Mouse (Mus musculus) limb, embryonic 10.5 days (tissue): ENCODE results near the gene Cyp2a12. TPM values are rescaled to one million over a fixed set of nuclear protein-coding genes. Genes with fewer than 3 reads are reported as not detected.
"Not testable (repeated sequence)": the region's sequence is repeated elsewhere in the genome, so short reads cannot be mapped to it uniquely, and the experiment has no call there.

Experiments used
- DNase-seq: peaks from one replicate; pipeline ENCODE4 v3.0.0-alpha.2; 2017; ENCODE audit warnings: low spot score
- H3K27ac ChIP-seq: fragments of 300-500 bp; sonication (generic); 2 replicates; pipeline ENCODE4 v1.5.1; 2016; ENCODE audit warnings: mild to moderate bottlenecking
- H3K27me3 ChIP-seq: fragments of 300-500 bp; sonication (generic); 2 replicates; pipeline ENCODE4 v1.6.1; 2016; ENCODE audit warnings: low read depth, mild to moderate bottlenecking; ENCODE audit not compliant: poor library complexity, severe bottlenecking
- H3K36me3 ChIP-seq: fragments of 300-500 bp; sonication (generic); 2 replicates; pipeline ENCODE4 v1.6.1; 2016; ENCODE audit warnings: mild to moderate bottlenecking, moderate library complexity
- H3K4me1 ChIP-seq: fragments of 300-500 bp; sonication (generic); 2 replicates; pipeline ENCODE4 v1.6.1; 2016
- H3K4me3 ChIP-seq: fragments of 300-500 bp; sonication (generic); 2 replicates; pipeline ENCODE4 v1.5.1; 2016; ENCODE audit warnings: mild to moderate bottlenecking, moderate library complexity
- H3K9me3 ChIP-seq: fragments of 300-500 bp; sonication (generic); replicated peaks from 2 replicates; pipeline ENCODE4 v1.6.1; 2016; ENCODE audit warnings: mild to moderate bottlenecking
- WGBS: fragments of 180-500 bp; shearing (Covaris S2); methylation state at CpG from one replicate; pipeline ENCODE4 v1.1.7; 2016; 5-methylcytosine and 5-hydroxymethylcytosine counted together
- polyA plus RNA-seq: library from polyadenylated mRNA; unstranded; fragments of >200 nt; fragmentation: Nextera tagmentation; extraction: Ambion mirVana; gene quantifications from 2 replicates; pipeline ENCODE4 v1.2.1, GENCODE M21; 2016

Gene Cyp2a12
- polyA plus RNA-seq, result not detected in 2 replicates

DNA sequence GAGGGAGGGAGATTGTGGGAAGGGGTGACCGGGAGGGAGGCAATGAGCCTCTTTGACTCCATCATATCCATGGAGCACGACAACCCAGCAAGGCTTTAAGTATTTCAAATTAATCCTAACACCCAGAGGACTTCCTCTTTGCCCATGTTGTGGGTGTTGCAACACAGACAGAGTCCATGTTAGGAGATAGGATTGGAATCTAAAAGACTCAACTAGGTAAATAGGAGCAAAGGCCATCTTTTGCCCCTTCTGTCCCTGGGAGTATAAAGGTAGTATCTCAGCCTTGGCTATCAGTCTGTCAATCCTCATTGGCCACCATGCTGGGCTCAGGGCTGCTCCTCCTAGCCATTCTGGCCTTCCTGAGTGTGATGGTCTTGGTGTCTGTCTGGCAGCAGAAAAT is at the start of gene Cyp2a12:
Gene Cyp2a12 (plus strand): TSS at position 293 of the 400 bp plus-strand sequence.
- Histone ChIP-seq H3K4me3 (no peak within 1 kb of the TSS), H3K27ac (no peak within 1 kb of the TSS), H3K4me1 (no peaks in the 10 kb centered on the region), H3K9me3 (no peaks in the 10 kb centered on the region), H3K36me3 (no peaks in the 10 kb centered on the region), H3K27me3 (no peaks in the 10 kb centered on the region)
- 85% methylated on average over 2 of the region's 2 CpGs for WGBS
- DNase-seq, result no peak

DNA sequence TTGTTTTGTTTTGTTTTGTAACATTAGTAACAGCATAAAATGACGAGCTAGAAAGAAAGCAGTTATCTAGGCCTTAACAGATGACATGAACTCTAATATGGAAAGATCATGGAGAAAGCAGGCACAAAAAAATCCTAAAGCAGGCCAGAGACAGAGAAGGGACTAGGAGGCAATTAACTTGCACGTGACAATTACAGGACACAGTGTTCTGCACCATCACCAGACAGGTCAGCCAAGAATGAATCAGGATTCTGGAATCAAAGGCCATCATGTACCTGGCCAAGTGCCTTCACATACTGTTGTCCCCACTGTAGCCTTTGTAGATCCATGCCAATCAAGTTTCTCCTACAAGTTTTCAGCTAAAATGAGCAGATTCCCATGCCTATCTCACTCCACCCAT is 47.4 kb upstream of the Cyp2a12 start:
- H3K4me1 ChIP-seq, H3K27me3 ChIP-seq, H3K4me3 ChIP-seq, DNase-seq, H3K36me3 ChIP-seq, H3K27ac ChIP-seq, H3K9me3 ChIP-seq: not testable (repeated sequence)
- 88% methylated on average over 2 of the region's 2 CpGs for WGBS

DNA sequence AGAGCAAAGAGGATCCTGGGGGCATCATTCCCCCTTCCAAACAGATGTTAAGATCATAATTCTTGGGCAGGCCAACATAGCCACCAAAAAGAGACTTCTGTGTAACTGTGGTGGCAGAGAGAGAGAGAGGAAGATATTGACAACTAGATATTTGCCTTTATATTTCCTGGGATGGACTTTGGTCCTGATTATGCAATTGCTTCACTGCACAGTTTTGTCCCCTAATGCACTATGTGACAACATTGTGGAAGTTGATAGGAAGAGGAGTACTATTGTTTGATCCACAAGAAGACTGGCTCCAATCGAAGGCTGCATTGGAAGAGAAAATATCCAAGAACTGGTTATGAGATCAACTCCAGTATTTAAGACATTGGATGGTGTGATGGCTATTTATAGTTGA is 46.9 kb upstream of the Cyp2a12 start:
- H3K4me1 ChIP-seq, H3K36me3 ChIP-seq, H3K4me3 ChIP-seq, H3K9me3 ChIP-seq, DNase-seq, H3K27ac ChIP-seq, H3K27me3 ChIP-seq: not testable (repeated sequence)
- WGBS, result 89% methylated on average over 1 of the region's 1 CpGs

DNA sequence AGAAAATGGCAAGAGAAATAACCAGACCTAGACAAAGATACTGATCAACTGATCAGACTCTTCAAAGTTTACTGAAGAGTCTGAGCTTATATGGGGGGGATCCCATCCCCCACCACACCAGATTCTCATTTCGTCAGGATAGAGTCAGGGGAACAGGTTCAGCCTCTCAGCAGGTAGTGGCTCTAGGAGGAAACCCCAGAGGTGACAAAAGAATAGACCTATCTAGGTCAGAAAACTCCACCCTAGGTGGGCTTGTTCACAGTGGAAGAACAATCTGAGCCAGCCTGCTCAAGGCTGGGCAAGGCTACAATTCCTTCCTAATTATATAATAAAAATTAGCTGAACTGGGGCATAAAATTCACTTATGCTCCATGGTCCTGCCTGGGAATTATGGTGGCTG is 46.3 kb upstream of the Cyp2a12 start:
- no peak for DNase-seq
- Histone ChIP-seq H3K27ac (no peak overlapping the region), H3K36me3 (no peaks in the 10 kb centered on the region), H3K9me3 (no peaks in the 10 kb centered on the region), H3K27me3 (no peaks in the 10 kb centered on the region), H3K4me3 (no peak overlapping the region), H3K4me1 (no peaks in the 10 kb centered on the region)
- WGBS, result 52% methylated on average over 1 of the region's 1 CpGs

DNA sequence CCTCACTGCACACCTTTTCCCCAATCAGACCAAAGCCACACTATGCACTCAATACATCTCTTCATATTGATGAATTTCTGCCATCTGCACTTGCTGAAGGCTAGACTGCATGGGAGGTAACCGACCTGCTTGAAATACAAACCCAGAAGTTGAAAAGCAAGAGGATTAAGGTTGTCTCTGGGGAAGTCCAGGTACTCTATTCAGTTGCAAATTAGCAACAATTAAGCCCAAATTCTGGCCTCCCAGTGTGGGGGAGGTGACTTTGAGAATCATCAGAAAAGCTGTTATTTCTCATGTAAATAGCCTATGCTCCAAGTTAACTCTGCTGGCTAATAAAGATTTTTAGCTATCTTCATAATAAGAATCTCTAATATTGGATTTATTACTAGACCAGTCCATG is 45.7 kb upstream of the Cyp2a12 start:
- 36% methylated on average over 1 of the region's 1 CpGs for WGBS
- not testable (repeated sequence) for H3K9me3 ChIP-seq, H3K27ac ChIP-seq, H3K36me3 ChIP-seq, DNase-seq, H3K4me1 ChIP-seq, H3K27me3 ChIP-seq, H3K4me3 ChIP-seq

DNA sequence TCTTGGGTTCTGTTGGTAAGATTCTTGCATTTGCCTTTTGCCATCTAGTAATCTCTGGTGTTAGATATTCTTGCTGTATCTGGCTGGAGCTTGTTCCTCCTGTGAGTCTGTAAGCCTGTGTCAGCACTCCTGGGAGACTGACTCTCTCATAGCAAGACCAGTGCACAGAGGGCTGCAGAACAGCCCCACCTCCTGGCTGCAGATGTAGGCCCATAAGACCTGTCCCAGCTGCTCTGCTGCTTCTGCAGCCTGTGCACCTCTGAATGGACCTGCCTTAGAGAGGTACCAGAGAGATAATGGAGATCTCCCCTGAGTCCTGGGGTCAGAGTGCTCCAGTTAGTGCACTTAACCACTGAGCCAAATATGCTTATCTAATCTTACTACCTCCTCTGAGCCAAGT is 2.3 kb upstream of the Cyp2a12 start:
- not testable (repeated sequence) for H3K4me1 ChIP-seq, H3K27me3 ChIP-seq, H3K36me3 ChIP-seq, H3K4me3 ChIP-seq, H3K9me3 ChIP-seq, H3K27ac ChIP-seq, DNase-seq

DNA sequence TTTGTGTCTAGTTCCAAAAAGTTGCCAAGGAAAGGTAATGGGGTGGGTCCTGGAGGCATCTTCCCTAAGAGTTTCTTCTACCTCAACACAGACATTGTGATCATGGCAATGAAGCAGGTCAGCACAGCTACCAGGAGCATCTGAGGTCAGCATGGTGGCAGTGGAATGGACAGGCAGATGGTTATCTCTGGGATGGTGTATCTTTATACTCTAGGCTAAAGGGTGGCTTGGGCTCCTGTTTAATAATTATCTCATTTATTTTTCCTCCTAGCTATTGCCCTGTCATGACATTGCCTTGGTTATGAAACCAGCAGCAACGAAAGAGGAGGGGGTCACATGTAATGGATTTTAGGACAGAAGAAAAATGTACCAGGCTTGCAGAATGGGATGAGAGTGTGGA is 20.0 kb downstream of the Cyp2a12 start:
- H3K4me3 ChIP-seq, H3K27ac ChIP-seq, H3K36me3 ChIP-seq, H3K9me3 ChIP-seq, H3K4me1 ChIP-seq, H3K27me3 ChIP-seq, DNase-seq: not testable (repeated sequence)
- 69% methylated on average over 1 of the region's 1 CpGs for WGBS

DNA sequence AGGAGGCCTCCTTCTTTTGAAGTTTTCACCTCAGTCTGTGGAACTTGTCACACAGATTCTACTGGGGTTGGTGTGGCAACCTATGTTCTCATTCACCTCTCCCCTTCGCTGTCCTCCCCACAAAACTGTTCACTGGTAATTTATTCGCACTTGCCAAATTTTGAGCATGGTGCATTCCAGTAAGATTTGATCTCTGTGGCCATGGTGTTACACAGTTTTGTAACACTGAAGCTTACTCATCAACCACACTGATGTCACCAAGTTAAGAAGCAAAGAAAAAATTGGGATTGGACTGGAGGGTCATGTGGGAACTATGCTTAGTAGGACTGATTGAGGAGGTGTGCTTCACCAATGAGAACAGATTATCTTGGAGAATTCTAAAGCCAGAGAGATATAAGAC is 30.5 kb downstream of the Cyp2a12 start:
- not testable (repeated sequence) for H3K4me1 ChIP-seq, H3K27me3 ChIP-seq, DNase-seq, H3K27ac ChIP-seq, H3K9me3 ChIP-seq, H3K36me3 ChIP-seq, H3K4me3 ChIP-seq
- 87% methylated on average over 2 of the region's 2 CpGs for WGBS

DNA sequence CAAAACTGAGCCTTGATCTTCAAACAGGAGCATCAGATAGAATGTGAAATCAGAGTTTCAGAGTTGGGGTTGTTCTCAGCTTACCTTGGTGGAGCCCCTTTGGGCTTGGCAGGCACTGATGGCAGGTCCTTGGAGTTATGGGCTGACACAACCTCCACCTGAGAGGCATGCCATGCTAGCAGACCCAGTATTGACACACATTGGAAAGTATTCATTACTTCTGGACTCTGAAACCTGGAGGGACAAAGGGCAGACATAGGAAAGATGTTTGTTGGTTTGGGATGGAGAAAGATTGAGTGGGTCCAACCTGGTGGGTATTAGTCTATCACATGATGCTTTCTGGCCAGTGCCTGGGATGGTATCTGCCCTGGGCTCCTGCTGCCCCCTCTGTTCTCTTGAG is 31.0 kb downstream of the Cyp2a12 start:
- H3K36me3 ChIP-seq, H3K4me1 ChIP-seq: not testable (repeated sequence)

DNA sequence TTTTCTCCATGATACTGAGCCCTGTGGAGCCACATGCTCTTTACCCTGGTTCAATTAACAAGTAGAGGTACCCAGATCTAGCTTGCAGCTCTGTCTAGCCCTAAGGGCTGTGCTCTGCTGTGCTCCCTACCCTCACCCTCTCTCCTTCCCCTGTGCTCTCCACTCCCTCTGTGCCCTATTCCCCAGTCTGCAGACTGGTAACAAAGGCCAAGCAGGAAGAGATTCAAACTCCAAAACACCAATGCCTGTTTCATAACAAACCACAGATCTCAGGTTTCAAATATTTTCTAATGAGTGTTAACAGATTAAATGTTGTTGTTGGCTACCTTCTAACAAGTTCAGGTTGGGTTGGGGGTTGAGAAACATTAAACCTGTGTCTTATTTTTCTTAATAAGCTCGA is 49.8 kb downstream of the Cyp2a12 start:
- DNase-seq, result no peak
- no peaks in the 10 kb centered on the region for H3K9me3 ChIP-seq
- H3K4me1 ChIP-seq, result no peaks in the 10 kb centered on the region
- H3K36me3 ChIP-seq, result no peaks in the 10 kb centered on the region
- H3K4me3 ChIP-seq, result no peak overlapping the region
- no peaks in the 10 kb centered on the region for H3K27me3 ChIP-seq
- no peak overlapping the region for H3K27ac ChIP-seq
- WGBS, result 84% methylated on average over 1 of the region's 1 CpGs

More for the DNA sequence above, 31.0 kb downstream of the Cyp2a12 start:
- not testable (repeated sequence) for H3K4me3 ChIP-seq, H3K9me3 ChIP-seq, H3K27me3 ChIP-seq, DNase-seq, H3K27ac ChIP-seq

DNA sequence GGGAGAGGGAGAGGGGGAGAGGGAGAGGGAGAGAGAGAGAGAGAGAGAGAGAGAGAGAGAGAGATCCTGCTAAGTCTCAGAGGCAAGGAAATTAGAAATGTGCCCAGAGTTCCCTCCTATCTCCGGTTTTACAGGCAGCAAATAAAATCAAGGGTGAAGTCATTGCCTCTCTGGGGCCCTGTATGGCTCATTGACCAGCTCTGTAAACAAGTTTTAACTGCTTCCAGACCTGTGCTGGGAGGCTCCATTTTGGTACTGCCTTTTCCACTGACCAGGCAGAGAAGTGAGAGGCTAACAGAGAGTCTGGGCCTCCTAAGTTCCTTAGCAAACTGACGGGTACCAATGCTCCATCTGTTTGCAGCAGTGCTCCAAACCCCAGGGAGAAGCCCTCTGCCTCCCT is 52.7 kb downstream of the Cyp2a12 start:
- Histone ChIP-seq H3K4me3 (no peak overlapping the region), H3K4me1 (no peaks in the 10 kb centered on the region), H3K36me3 (no peaks in the 10 kb centered on the region), H3K27ac (peak overlapping the region; percentile 42; the same call in 1 of the 2 replicates), H3K27me3 (no peaks in the 10 kb centered on the region), H3K9me3 (no peaks in the 10 kb centered on the region)
- 58% methylated on average over 2 of the region's 2 CpGs for WGBS
- no peak for DNase-seq

Other genes with a start within 250 kb of the Cyp2a12 start
- not detected in 2 replicates for gene Cyp2g1, start 220.2 kb upstream of the Cyp2a12 start, polyA plus RNA-seq
- gene Cyp2a5, start 193.8 kb upstream of the Cyp2a12 start, polyA plus RNA-seq, result not detected in 2 replicates
- not detected in 2 replicates for gene Cyp2a22, start 89.7 kb upstream of the Cyp2a12 start, polyA plus RNA-seq
- not detected in 2 replicates for gene Cyp2f2, start 90.8 kb downstream of the Cyp2a12 start, polyA plus RNA-seq
- 0.11 and 0.19 TPM in 2 replicates for gene Cyp2t4, start 124.6 kb downstream of the Cyp2a12 start, polyA plus RNA-seq
- gene Egln2, start 137.7 kb downstream of the Cyp2a12 start, polyA plus RNA-seq, result 95.2 and 97.8 TPM in 2 replicates
- 59.8 and 67.0 TPM in 2 replicates for gene Rab4b, start 149.8 kb downstream of the Cyp2a12 start, polyA plus RNA-seq
- gene Gm21983, start 152.0 kb downstream of the Cyp2a12 start, polyA plus RNA-seq, result 0.81 TPM in 1 of 2 replicates, not detected in the other
- 1.1 and 5.0 TPM in 2 replicates for gene Mia, start 152.1 kb downstream of the Cyp2a12 start, polyA plus RNA-seq
- gene BC024978, start 166.7 kb downstream of the Cyp2a12 start, polyA plus RNA-seq, result 3.6 and 4.5 TPM in 2 replicates
- gene Snrpa, start 167.2 kb downstream of the Cyp2a12 start, polyA plus RNA-seq, result 415 and 452 TPM in 2 replicates
- gene Itpkc, start 199.6 kb downstream of the Cyp2a12 start, polyA plus RNA-seq, result 7.2 and 7.9 TPM in 2 replicates
- 16.3 and 16.4 TPM in 2 replicates for gene Coq8b, start 203.9 kb downstream of the Cyp2a12 start, polyA plus RNA-seq
- gene Numbl, start 229.4 kb downstream of the Cyp2a12 start, polyA plus RNA-seq, result 7.9 and 10.4 TPM in 2 replicates